Mouse (Mus musculus): ENCODE measurements around the gene Ccr6. TPM values are rescaled to one million over a fixed set of nuclear protein-coding genes. Genes with fewer than 3 reads are reported as not detected.
A peak's percentile ranks its signal among the peaks of the same experiment; 100 is the strongest.
"Not testable (repeated sequence)": the region's sequence is repeated elsewhere in the genome, so short reads cannot be mapped to it uniquely, and the experiment has no call there.

Ccr6 gene
- not detected for total RNA-seq (2021)
- long read RNA-seq, experiment 1, partial matches to known transcripts = 0 of 2 reads
- long read RNA-seq, experiment 1, other reads (novel, unspliced or antisense) = 2 of 2 reads
- long read RNA-seq, experiment 2, partial matches to known transcripts = 0 of 2 reads
- long read RNA-seq, experiment 2, other reads (novel, unspliced or antisense) = 2 of 2 reads

- no peak for TF ChIP-seq CTCF (IDR thresholded peaks at IDR 0.05)
- intact Hi-C loops (cut with DNase I) = no loop called here
- Histone ChIP-seq H3K4me3 (no peak within 1 kb of the TSS), H3K27ac (no peak within 1 kb of the TSS)
- no peak for DNase-seq
Observed at GRCm38 (mm10) chr17:8235743-8236142, at the start of gene Ccr6. TSS of gene Ccr6 (plus strand) at chr17:8236043.

- intact Hi-C loops (cut with DNase I) = no loop called here
- DNase-seq = no peak
- Histone ChIP-seq H3K4me3 (no peak overlapping the region), H3K27ac (no peak overlapping the region)
- TF ChIP-seq CTCF (IDR thresholded peaks at IDR 0.05) = no peak
Observed at GRCm38 (mm10) chr17:8193678-8194077, 42.2 kb upstream of the Ccr6 start.

- no peak overlapping the region for H3K27ac ChIP-seq
- no peak overlapping the region for H3K4me3 ChIP-seq
- TF ChIP-seq CTCF (IDR thresholded peaks at IDR 0.05) = no peak
- no peak for DNase-seq
- intact Hi-C loops (cut with DNase I) = no loop called here
Observed at GRCm38 (mm10) chr17:8195685-8196376, 40.0 kb upstream of the Ccr6 start.

- Histone ChIP-seq H3K27ac (no peak overlapping the region), H3K4me3 (no peak overlapping the region)
- TF ChIP-seq CTCF (IDR thresholded peaks at IDR 0.05) = peak; percentile 11; the same call in 1 of the 2 replicates
- intact Hi-C loops (cut with DNase I) = no loop called here
- no peak for DNase-seq
Observed at GRCm38 (mm10) chr17:8197652-8198051, 38.2 kb upstream of the Ccr6 start.

- intact Hi-C loops (cut with DNase I) = no loop called here
- no peak overlapping the region for H3K27ac ChIP-seq
- no peak for DNase-seq
- TF ChIP-seq CTCF (IDR thresholded peaks at IDR 0.05) = no peak
- no peak overlapping the region for H3K4me3 ChIP-seq
Observed at GRCm38 (mm10) chr17:8199067-8199935, 36.5 kb upstream of the Ccr6 start.

- no peak for TF ChIP-seq CTCF (IDR thresholded peaks at IDR 0.05)
- Histone ChIP-seq H3K27ac (no peak overlapping the region), H3K4me3 (no peak overlapping the region)
- intact Hi-C loops (cut with DNase I) = no loop called here
- DNase-seq = no peak
Observed at GRCm38 (mm10) chr17:8199936-8200330, 35.9 kb upstream of the Ccr6 start.

GRCm38 (mm10) chr17:8203487-8203886, 32.4 kb upstream of the Ccr6 start:
- H3K4me3 ChIP-seq = no peak overlapping the region
- no peak overlapping the region for H3K27ac ChIP-seq
- intact Hi-C loops (cut with DNase I) = no loop called here
- TF ChIP-seq CTCF (IDR thresholded peaks at IDR 0.05) = no peak
- no peak for DNase-seq

GRCm38 (mm10) chr17:8205221-8205631, 30.6 kb upstream of the Ccr6 start:
- intact Hi-C loops (cut with DNase I); DNase-seq: not testable (repeated sequence)

GRCm38 (mm10) chr17:8206691-8207090, 29.2 kb upstream of the Ccr6 start:
- no peak for DNase-seq
- no peak for TF ChIP-seq CTCF (IDR thresholded peaks at IDR 0.05)
- intact Hi-C loops (cut with DNase I) = no loop called here
- H3K4me3 ChIP-seq = no peak overlapping the region
- no peak overlapping the region for H3K27ac ChIP-seq

More at GRCm38 (mm10) chr17:8205221-8205631, 30.6 kb upstream of the Ccr6 start:
- H3K4me3 ChIP-seq, H3K27ac ChIP-seq: not testable (repeated sequence)

GRCm38 (mm10) chr17:8209696-8210095, 26.1 kb upstream of the Ccr6 start:
- intact Hi-C loops (cut with DNase I) = no loop called here
- Histone ChIP-seq H3K27ac (no peak overlapping the region), H3K4me3 (no peak overlapping the region)
- TF ChIP-seq CTCF (IDR thresholded peaks at IDR 0.05) = no peak
- DNase-seq = no peak

- Histone ChIP-seq H3K27ac (no peak overlapping the region), H3K4me3 (no peak overlapping the region)
- no peak for DNase-seq
- intact Hi-C loops (cut with DNase I) = no loop called here
- TF ChIP-seq CTCF (IDR thresholded peaks at IDR 0.05) = no peak
Observed at GRCm38 (mm10) chr17:8210170-8210569, 25.7 kb upstream of the Ccr6 start.

GRCm38 (mm10) chr17:8210675-8211074, 25.2 kb upstream of the Ccr6 start:
- Histone ChIP-seq H3K27ac (no peak overlapping the region), H3K4me3 (no peak overlapping the region)
- intact Hi-C loops (cut with DNase I) = no loop called here
- no peak for DNase-seq
- TF ChIP-seq CTCF (IDR thresholded peaks at IDR 0.05) = no peak

- Histone ChIP-seq H3K27ac (no peak overlapping the region), H3K4me3 (no peak overlapping the region)
- intact Hi-C loops (cut with DNase I) = no loop called here
- DNase-seq = no peak
- no peak for TF ChIP-seq CTCF (IDR thresholded peaks at IDR 0.05)
Observed at GRCm38 (mm10) chr17:8211399-8211798, 24.4 kb upstream of the Ccr6 start.

Measured in gastrocnemius, adult 2 months (tissue).